19 mouse cellular contexts compared by ENCODE assay signal in genomic region chr9:90265322-90266039, GRCm38 (mm10). TPM values are rescaled to one million over a fixed set of nuclear protein-coding genes. Genes with fewer than 3 reads are reported as not detected.
A peak's percentile ranks its signal among the peaks of the same experiment; 100 is the strongest.
DNase-seq lines count a peak whose midpoint lies in the region; ATAC-seq and TF ChIP-seq lines count a peak whose summit lies in the region.
"Had no signal": no experiment of that assay in that cellular context is flagged by ENCODE, and none has a peak within 500 bp of the region (broad histone marks: within the 10 kb centered on the region; RNA-seq: fewer than 3 reads in every experiment).

No protein-coding gene starts in this region.

- peaks cover 28% of the 10 kb centered on the region; the same call in 1 of the 2 replicates for H3K79me2 ChIP-seq in liver, adult 2 months (ENCODE audit: control insufficient read depth, insufficient read depth, low read length)

- no peak for ATAC-seq in liver, postnatal 0 days
- ATAC-seq: forebrain, embryonic 13.5 days; inflammation-experienced regulatory T-cells, adult 6 months had no signal

- no peak overlapping the region for H3K4me2 ChIP-seq in liver, postnatal 0 days (ENCODE audit: low read depth, low read length)
- H3K4me2 ChIP-seq: forebrain, embryonic 13.5 days; lung, embryonic 14.5 days had no signal

- H3K36me3 ChIP-seq in liver, adult 2 months (ENCODE audit: control insufficient read depth, insufficient read depth, low read length) = peaks cover 7% of the 10 kb centered on the region; the same call in 1 of the 2 replicates
- H3K36me3 ChIP-seq in liver, postnatal 0 days (replicated peaks; ENCODE audit: insufficient read depth, low read length) = peaks cover 9% of the 10 kb centered on the region
- no peaks in the 10 kb centered on the region for H3K36me3 ChIP-seq in thymus, adult 2 months (ENCODE audit: control insufficient read depth, insufficient read depth, low read length)

- no peaks in the 10 kb centered on the region for H3K27me3 ChIP-seq in liver, adult 2 months (ENCODE audit: control insufficient read depth, insufficient read depth, low read length)
- no peaks in the 10 kb centered on the region for H3K27me3 ChIP-seq in liver, postnatal 0 days (ENCODE audit: insufficient read depth, low read length)
- H3K27me3 ChIP-seq in thymus, adult 2 months (ENCODE audit: control insufficient read depth, insufficient read depth, low read length) = no peaks in the 10 kb centered on the region
- H3K27me3 ChIP-seq: forebrain, embryonic 13.5 days had no signal

- no peak for TF ChIP-seq POLR2A in liver, adult 2 months (IDR thresholded peaks at IDR 0.05; ENCODE audit: extremely low read depth, insufficient read depth, low read length)
- no peak for TF ChIP-seq POLR2A in thymus, adult 2 months (IDR thresholded peaks at IDR 0.05; ENCODE audit: control insufficient read depth, extremely low read depth, insufficient read depth, low read length, poor library complexity)

- TF ChIP-seq CTCF in liver, adult 2 months (IDR thresholded peaks at IDR 0.05; ENCODE audit: low read depth, low read length) = no peak
- TF ChIP-seq CTCF in liver, postnatal 0 days (IDR thresholded peaks at IDR 0.05; ENCODE audit: low read depth) = no peak
- no peak for TF ChIP-seq CTCF in thymus, adult 2 months (IDR thresholded peaks at IDR 0.05; ENCODE audit: borderline replicate concordance, control insufficient read depth, extremely low read depth, insufficient read depth, low read length, poor library complexity)

- H3K9ac ChIP-seq in liver, adult 2 months (ENCODE audit: low read depth, low read length) = no peak overlapping the region
- no peak overlapping the region for H3K9ac ChIP-seq in liver, postnatal 0 days (replicated peaks)
- H3K9ac ChIP-seq: forebrain, embryonic 13.5 days; lung, embryonic 14.5 days had no signal

- TF ChIP-seq EP300 in liver, postnatal 0 days (IDR thresholded peaks at IDR 0.05; ENCODE audit: low read depth) = no peak

- no peak for DNase-seq in liver, adult 2 months (ENCODE audit: extremely low read depth, low read depth, low spot score)
- no peak for DNase-seq in liver, postnatal 0 days
- peak; percentile 0 for DNase-seq in thymus, adult 2 months
- no peak for DNase-seq in thymus, adult 18-20 months
- peak; percentile 12 for DNase-seq in induced T-regulatory cell, adult 2 months (ENCODE audit: low read depth)
- DNase-seq in kidney, adult 8-10 months = no peak
- no peak for DNase-seq in gastrocnemius, postnatal 36 days
- DNase-seq: cerebellum, adult 9-10 months; gastrocnemius, postnatal 14 days; kidney, adult 9 months; kidney, postnatal 36 days; lung, embryonic 14.5 days; midbrain, embryonic 14.5 days; right cerebral cortex, adult 18-20 months had no signal

- no peak overlapping the region for H3K4me3 ChIP-seq in liver, adult 2 months (ENCODE audit: insufficient read depth, low read depth, low read length)
- H3K4me3 ChIP-seq in liver, postnatal 0 days (ENCODE audit: low read depth, low read length) = no peak overlapping the region
- no peak overlapping the region for H3K4me3 ChIP-seq in thymus, adult 2 months (ENCODE audit: control insufficient read depth, insufficient read depth, low read length)
- H3K4me3 ChIP-seq: forebrain, embryonic 13.5 days; hindbrain, embryonic 10.5 days had no signal

- intact Hi-C loops in gastrocnemius, postnatal 36 days (cut with DNase I) = no loop called here

- no peaks in the 10 kb centered on the region for H3K9me3 ChIP-seq in liver, postnatal 0 days (ENCODE audit: low read length)
- H3K9me3 ChIP-seq: forebrain, embryonic 13.5 days; hindbrain, embryonic 10.5 days had no signal

- 81% methylated on average over 5 of the region's 5 CpGs for WGBS in liver, adult 2 months
- WGBS in liver, postnatal 0 days (ENCODE audit: insufficient replicate concordance) = 73% methylated on average over 5 of the region's 5 CpGs
- WGBS in thymus, adult 2 months = 45% methylated on average over 5 of the region's 5 CpGs

- peak overlapping the region; percentile 45; the same call in 1 of the 2 replicates for H3K27ac ChIP-seq in liver, adult 2 months (replicated peaks; ENCODE audit: insufficient read depth, low read depth, low read length)
- no peak overlapping the region; the same call in 1 of the 2 replicates for H3K27ac ChIP-seq in liver, postnatal 0 days (ENCODE audit: low read depth)
- H3K27ac ChIP-seq in thymus, adult 2 months (ENCODE audit: control insufficient read depth, insufficient read depth, low read length) = no peak overlapping the region
- H3K27ac ChIP-seq: forebrain, embryonic 13.5 days; hindbrain, embryonic 10.5 days; macrophage; stomach, postnatal 0 days had no signal

- H3K4me1 ChIP-seq in liver, adult 2 months (ENCODE audit: control insufficient read depth, insufficient read depth, low read length) = peaks cover 48% of the 10 kb centered on the region
- peaks cover 62% of the 10 kb centered on the region for H3K4me1 ChIP-seq in liver, postnatal 0 days (ENCODE audit: insufficient read depth)
- peaks cover 35% of the 10 kb centered on the region for H3K4me1 ChIP-seq in thymus, adult 2 months (replicated peaks; ENCODE audit: control insufficient read depth, insufficient read depth, low read length)

RNA-seq across cellular contexts. Expression of gene Tbc1d2b, which starts 5.1 kb away (rescaled TPM):
- 14.1 and 22.1 TPM in 2 replicates for total RNA-seq in liver, adult 2 months (2014; rRNA removed)
- polyA plus RNA-seq in liver, adult 2 months (2012; rRNA removed) = 12.7 and 16.9 TPM in 2 replicates
- polyA plus RNA-seq in liver, postnatal 0 days (2015; fragmentation: Nextera tagmentation; extraction: Ambion mirVana) = 5.1 and 6.2 TPM in 2 replicates
- 54.5 and 59.1 TPM in 2 replicates for polyA plus RNA-seq in thymus, adult 2 months (2012; rRNA removed)
- 1 to 10 TPM; 5.1 to 5.6 TPM for total RNA-seq in gastrocnemius, postnatal 36 days (2021)

Comparison
In these comparisons a context has a peak if more than half of its experiments do, and no peak if none do; other contexts are left out.
1. DNase-seq: peak in thymus, adult 2 months (single experiment) and induced T-regulatory cell, adult 2 months (single experiment); none in liver, adult 2 months (single experiment), liver, postnatal 0 days (single experiment), thymus, adult 18-20 months (0 of 2), kidney, adult 8-10 months (0 of 2) and gastrocnemius, postnatal 36 days (0 of 2).